Mouse (Mus musculus) embryonic fibroblast, embryonic 13.5 days (primary cell): ENCODE measurements around the gene Banf1. TPM values are rescaled to one million over a fixed set of nuclear protein-coding genes. Genes with fewer than 3 reads are reported as not detected.
A peak's percentile ranks its signal among the peaks of the same experiment; 100 is the strongest.
"Not testable (repeated sequence)": the region's sequence is repeated elsewhere in the genome, so short reads cannot be mapped to it uniquely, and the experiment has no call there.

Experiments used
- H3K27ac ChIP-seq: 2 replicates; pipeline ENCODE4 v1.5.1; 2012; ENCODE audit warnings: low read length, control low read depth, inconsistent platforms; ENCODE audit not compliant: insufficient read depth
- H3K4me1 ChIP-seq: 2 replicates; pipeline ENCODE4 v1.6.1; 2011; ENCODE audit warnings: low read length; ENCODE audit not compliant: control insufficient read depth, insufficient read depth
- H3K4me3 ChIP-seq: 2 replicates; pipeline ENCODE4 v1.5.1; 2011; ENCODE audit warnings: mild to moderate bottlenecking, control low read depth, low read length; ENCODE audit not compliant: insufficient read depth
- CTCF ChIP-seq: IDR thresholded peaks from 2 replicates; pipeline ENCODE4 v1.5.1; 2011; ENCODE audit warnings: mild to moderate bottlenecking, control low read depth, low read length, moderate library complexity, borderline replicate concordance; ENCODE audit not compliant: insufficient read depth
- POLR2A ChIP-seq: IDR thresholded peaks from 2 replicates; pipeline ENCODE4 v1.6.1; 2011; ENCODE audit warnings: low read depth, mild to moderate bottlenecking, control low read depth, low read length, moderate library complexity
- polyA plus RNA-seq: library from polyadenylated mRNA; stranded (reverse); fragments of >200 nt; gene quantifications from 2 replicates; pipeline ENCODE4 v1.2.4, GENCODE M21; 2011; ENCODE audit warnings: low read depth; ENCODE audit not compliant: missing spikeins, insufficient read length

Banf1 gene
- polyA plus RNA-seq, 1 experiment: 154 TPM

DNA sequence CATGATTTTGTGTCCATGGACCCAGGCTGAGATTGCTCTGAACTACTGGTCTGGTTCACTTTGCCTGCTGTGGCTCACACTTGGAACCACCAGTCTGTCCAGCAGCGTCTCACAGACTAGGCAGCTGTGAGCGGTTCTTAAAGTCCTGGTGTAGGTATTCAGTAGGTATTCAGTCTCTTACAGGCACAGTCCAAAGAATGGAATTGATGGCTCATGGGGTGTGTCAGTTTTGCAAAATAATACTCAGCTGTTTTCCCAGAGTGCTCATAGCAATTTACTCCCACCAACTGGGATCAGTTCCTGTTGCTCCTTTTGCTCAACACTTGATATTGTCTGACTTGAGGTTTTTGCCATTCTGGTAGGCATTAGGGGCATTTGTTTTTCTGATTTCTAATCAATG, 4.8 kb downstream of the Banf1 start:
- H3K4me3 ChIP-seq: no peak overlapping the region
- H3K27ac ChIP-seq: no peak overlapping the region
- H3K4me1 ChIP-seq: no peaks in the 10 kb centered on the region
- TF ChIP-seq POLR2A: no peak
- no peak for TF ChIP-seq CTCF

DNA sequence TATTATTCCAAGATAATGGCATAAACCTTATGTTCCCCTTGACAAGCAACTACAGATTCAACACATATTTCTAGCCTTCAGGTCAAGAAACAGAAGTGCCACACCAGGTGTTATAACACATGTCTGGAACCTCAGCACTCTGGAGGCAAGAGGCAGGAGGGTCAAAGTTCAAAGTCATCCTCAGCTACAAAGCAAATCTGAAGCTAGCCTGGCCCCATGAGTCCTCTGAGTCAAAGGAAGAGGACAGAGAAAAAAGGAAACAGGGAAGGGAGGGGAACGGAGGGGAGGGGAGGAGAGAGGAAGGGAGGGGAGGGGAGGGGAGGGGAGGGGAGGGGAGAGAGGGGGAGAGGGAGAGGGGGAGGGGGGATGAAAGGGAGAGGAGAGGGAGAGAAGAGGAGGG, 10.9 kb downstream of the Banf1 start:
- TF ChIP-seq POLR2A: no peak
- TF ChIP-seq CTCF: no peak
- no peak overlapping the region for H3K27ac ChIP-seq
- no peaks in the 10 kb centered on the region for H3K4me1 ChIP-seq
- no peak overlapping the region for H3K4me3 ChIP-seq

DNA sequence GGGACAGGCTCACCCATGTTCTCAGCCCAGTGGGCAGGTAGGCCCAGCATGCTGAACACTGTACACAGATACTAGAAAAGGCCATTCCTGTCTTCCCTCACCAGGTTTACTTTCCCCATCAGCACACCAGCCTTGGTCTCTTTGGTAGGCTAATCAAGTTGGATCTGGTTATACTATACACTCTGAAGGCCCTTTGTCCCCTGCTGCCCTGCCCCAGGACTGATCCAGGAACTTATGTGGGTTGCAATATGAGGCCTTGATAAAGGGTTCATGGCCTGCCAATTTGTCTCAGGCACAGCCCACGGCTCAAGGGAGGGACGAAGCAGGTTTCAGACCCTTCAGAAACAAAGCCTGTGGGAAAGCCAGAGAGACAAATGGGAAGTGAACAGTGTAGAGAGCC, 13.4 kb downstream of the Banf1 start:
- H3K4me3 ChIP-seq: no peak overlapping the region
- TF ChIP-seq POLR2A: no peak
- TF ChIP-seq CTCF: no peak
- no peak overlapping the region for H3K27ac ChIP-seq
- H3K4me1 ChIP-seq: 0 out of 2 replicates have a peak, but pooled peaks cover 2% of the 10 kb centered on the region

DNA sequence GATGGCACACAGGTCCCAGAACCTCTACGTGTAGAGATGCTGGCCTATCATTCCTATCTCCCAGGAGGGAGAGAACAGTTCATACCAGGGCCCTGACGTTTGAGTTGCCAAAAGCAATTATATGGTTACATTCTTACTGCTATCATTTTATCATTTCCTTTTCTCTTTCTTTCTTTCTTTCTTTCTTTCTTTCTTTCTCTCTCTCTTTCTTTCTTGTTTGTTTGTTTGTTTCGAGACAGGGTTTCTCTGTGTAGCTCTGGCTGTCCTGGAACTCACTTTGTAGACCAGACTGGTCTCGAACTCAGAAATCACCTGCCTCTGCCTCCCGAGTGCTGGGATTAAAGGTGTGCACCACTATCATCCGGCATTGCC, 17.5 kb downstream of the Banf1 start, which contains the start of gene Cst6:
Gene Cst6, minus strand, starts transcription at position 73 of the 372 bp plus-strand sequence.
- H3K4me3 ChIP-seq, H3K27ac ChIP-seq: not testable (repeated sequence)
- peaks cover 10% of the 10 kb centered on the region for H3K4me1 ChIP-seq

DNA sequence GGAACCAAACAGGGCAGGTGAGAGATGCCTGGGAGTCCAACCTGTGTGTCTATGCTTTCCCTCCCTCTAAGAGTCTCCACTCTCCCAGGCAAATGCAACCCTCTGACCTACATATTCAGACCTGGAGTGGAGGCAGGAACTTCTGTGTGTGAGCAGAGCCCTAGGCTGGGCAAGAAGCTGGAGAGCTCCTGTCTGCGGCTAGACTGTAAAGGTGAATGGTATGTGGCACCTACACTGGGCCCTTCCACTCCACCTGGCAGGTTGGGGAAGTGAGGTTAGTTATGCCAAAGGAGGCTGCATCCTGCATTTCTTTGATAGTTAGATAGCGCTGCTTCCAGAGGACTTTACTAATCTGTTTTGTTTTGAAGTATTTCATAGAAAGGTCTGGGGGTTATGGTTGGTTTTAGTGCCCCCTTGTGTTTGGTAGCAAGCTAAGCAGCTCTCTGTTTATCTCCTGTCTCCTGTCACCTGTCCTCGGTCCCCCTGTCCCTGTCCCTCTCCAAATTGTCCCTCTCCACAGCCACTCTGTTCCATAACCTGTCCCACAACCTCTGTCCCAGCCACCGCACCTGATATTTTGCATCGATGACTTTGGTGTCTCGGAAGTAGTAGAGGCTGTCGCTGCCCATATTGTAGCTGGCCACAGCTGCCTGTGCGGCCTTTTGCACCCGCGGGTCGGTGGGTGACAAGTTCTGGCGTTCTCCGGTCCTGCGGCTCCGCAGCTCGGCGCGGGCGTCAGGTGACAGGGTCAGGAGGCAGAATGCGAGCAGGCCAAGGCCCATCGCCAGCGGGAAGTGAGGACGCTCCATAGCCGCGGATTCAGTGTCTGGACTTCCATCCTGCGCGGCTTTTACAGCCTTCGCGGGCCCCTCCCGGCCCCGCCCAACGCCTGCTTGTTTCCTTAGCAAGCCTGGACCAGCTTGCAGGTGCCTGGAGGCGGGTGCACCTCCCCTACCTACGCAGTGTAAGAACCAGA, 18.2 kb downstream of the Banf1 start:
- H3K4me1 ChIP-seq: peaks cover 10% of the 10 kb centered on the region
- TF ChIP-seq POLR2A (no peak), CTCF (no peak)
- H3K27ac ChIP-seq: no peak overlapping the region
- no peak overlapping the region for H3K4me3 ChIP-seq

DNA sequence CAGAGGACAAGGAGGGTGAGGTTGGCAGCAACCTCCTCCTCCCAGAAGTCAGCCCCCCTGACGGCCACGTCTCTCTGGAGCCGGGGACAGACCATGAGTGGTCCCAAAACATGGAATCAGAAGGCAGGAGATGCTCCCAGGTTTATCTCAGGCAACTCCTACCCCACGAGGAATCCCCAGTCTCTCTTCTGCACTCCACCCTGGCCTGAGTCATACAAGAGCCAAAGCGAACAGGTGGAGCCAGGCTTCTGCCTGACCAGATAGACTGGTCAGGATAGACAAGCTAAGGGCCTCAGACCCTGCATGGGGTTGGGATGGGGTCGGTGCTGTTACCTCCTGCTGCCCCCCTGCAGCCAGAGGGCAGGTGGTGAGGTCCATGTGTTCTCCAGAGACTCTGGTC, 18.9 kb downstream of the Banf1 start:
- TF ChIP-seq POLR2A: no peak
- no peak for TF ChIP-seq CTCF
- H3K27ac ChIP-seq: no peak overlapping the region
- no peak overlapping the region for H3K4me3 ChIP-seq
- H3K4me1 ChIP-seq: peaks cover 10% of the 10 kb centered on the region

DNA sequence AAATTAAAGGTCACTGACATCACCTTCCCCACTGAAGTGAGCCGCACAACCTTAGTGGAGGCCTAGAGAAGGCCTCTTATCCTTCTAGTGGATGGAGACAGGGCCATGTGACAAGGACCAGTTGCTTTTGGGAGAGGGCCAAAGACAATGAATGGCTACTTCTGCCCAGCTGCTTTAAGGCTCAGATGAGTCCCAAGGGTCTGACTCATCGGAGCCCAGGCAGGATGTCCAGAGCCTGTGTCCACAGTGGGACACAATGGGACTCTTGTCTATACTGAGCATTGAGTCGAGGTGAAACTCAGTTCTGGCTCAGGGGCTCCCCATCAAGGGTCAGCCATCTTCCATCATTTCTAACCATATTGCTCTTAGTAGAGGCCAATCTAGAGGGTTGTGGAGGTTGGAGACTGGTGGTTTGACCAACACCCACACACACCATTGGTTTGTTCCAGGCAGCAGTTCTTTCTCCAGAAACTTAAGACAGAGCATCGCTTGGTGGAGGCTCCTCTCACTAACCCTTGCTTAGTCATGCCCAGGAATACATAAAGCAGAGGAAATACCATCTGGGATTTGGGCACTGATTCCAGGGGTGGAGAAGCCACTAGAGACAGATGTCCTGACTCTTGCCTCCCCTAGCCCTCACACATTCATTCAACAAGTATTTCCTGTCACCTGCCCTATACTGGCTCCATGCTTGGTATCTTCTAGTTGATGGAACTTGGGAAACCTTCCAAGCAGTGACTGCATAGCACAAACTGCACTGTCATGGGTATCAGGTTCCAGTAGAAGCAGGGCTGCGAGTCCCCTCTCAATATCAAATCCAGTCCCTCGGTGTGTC, 21.5 kb downstream of the Banf1 start:
- Histone ChIP-seq H3K27ac (peak overlapping the region; percentile 73), H3K4me3 (no peak overlapping the region), H3K4me1 (peaks cover 10% of the 10 kb centered on the region)
- no peak for TF ChIP-seq CTCF
- no peak for TF ChIP-seq POLR2A

DNA sequence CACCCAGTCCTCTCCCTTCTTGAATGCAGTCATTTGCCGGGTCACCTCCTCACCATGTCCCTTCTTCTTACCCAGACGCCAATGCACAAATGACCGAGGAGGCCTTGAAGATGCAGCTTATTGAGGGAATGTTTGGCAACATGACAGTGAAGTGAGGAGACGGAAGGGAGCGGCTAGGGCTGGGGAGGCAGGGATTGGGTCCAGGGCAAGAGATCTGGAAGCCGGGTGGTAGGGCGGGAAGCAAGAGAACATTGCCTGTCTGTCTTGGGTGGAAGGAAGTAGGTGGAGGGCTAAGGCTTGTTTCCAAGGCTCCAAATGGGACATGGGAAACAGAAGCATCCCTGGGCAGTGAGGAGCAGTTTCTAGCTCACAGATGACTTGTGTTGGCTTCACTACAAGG, 25.6 kb downstream of the Banf1 start:
- Histone ChIP-seq H3K27ac (no peak overlapping the region), H3K4me1 (peaks cover 9% of the 10 kb centered on the region), H3K4me3 (no peak overlapping the region)
- TF ChIP-seq POLR2A: no peak
- no peak for TF ChIP-seq CTCF

DNA sequence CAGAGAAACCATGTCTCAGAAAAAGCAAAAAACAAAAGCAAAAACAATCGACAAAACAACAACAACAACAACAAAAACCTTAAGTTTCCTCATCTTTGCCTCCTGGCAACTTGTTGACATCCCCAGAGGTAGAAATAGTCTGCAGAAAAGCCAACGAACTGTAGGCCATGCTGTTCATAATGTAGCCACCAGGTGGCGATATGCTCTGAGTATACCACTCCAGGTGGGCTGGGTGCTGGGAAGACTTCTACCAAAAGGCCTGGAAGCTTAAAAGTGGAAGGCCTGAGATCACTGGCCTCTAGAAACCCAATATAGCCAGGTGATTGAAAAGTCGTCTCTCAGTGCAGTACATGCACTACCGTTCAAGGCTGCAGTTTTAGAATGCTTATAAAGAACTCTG, 29.0 kb downstream of the Banf1 start:
- TF ChIP-seq CTCF (peak; percentile 38; the same call in 1 of the 2 replicates), POLR2A (no peak)
- no peak overlapping the region for H3K4me3 ChIP-seq
- no peak overlapping the region for H3K27ac ChIP-seq
- no peaks in the 10 kb centered on the region for H3K4me1 ChIP-seq

DNA sequence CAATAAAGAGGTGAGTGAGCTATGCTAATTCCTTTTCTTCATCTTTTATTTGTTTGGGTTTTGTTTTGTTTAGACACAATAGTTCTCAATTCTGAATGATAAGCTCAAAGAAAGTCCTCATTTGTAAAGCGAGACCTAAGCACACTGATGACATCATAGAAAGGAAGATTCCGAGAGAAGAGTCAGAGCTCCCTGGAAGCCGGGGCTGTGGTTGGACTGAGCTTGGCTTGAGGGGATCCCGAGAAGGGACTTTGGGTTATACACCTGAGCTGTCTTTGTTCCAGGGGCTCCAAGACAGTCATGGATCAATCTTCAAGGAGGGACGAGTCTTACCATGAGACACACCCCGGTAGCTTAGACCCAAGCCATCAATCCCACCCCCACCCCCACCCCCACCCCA, 31.5 kb downstream of the Banf1 start, which contains the start of gene Catsper1:
Gene Catsper1, plus strand, starts transcription at position 301 of the 400 bp plus-strand sequence.
- no peaks in the 10 kb centered on the region for H3K4me1 ChIP-seq
- no peak within 1 kb of the TSS for H3K4me3 ChIP-seq
- no peak for TF ChIP-seq CTCF
- no peak for TF ChIP-seq POLR2A
- H3K27ac ChIP-seq: no peak within 1 kb of the TSS
